Mouse (Mus musculus) CH12.LX (cell line): Measurements from ENCODE around the gene Arpc1a. TPM values are rescaled to one million over a fixed set of nuclear protein-coding genes. Genes with fewer than 3 reads are reported as not detected.
"Not testable (repeated sequence)": the region's sequence is repeated elsewhere in the genome, so short reads cannot be mapped to it uniquely, and the experiment has no call there.

ENCODE experiments used
- DNase-seq: peaks from one replicate; pipeline ENCODE4 v3.0.0-alpha.2; 2013; ENCODE audit errors: extremely low read depth
- H3K27ac ChIP-seq: 2 replicates; pipeline ENCODE4 v1.5.1; 2012; ENCODE audit warnings: low read depth, mild to moderate bottlenecking, control low read depth, moderate library complexity; ENCODE audit not compliant: insufficient read depth
- H3K27me3 ChIP-seq: replicated peaks from 2 replicates; pipeline ENCODE3; 2012; ENCODE audit warnings: inconsistent platforms
- H3K36me3 ChIP-seq, 2 experiments: replicated peaks in 1 of 2; 2 replicates each; pipeline versions ENCODE3 to v1.6.1; 2012; ENCODE audit warnings: inconsistent platforms in 1 of 2, low read length in 1 of 2, mild to moderate bottlenecking in 1 of 2, mixed read lengths in 1 of 2, moderate library complexity in 1 of 2; ENCODE audit not compliant: control insufficient read depth in 1 of 2, insufficient read depth in 1 of 2
- H3K4me1 ChIP-seq, 2 experiments: 2 replicates each; pipeline ENCODE4 v1.6.1; 2012; ENCODE audit warnings: inconsistent platforms in 1 of 2, moderate library complexity in 1 of 2; ENCODE audit not compliant: insufficient read depth in 2 of 2, control insufficient read depth in 1 of 2
- H3K4me2 ChIP-seq: 2 replicates; pipeline ENCODE4 v1.6.1; 2012; ENCODE audit warnings: low read depth, mild to moderate bottlenecking, control low read depth; ENCODE audit not compliant: poor library complexity, insufficient read depth, severe bottlenecking
- H3K4me3 ChIP-seq, 3 experiments: fragments of 150-350 bp in 1 of 3; sonication (generic) in 1 of 3; replicated peaks in 1 of 3; 2 replicates each; pipeline versions ENCODE3 to v1.5.1; 2011 to 2012; ENCODE audit warnings: low read depth in 2 of 3, low read length in 2 of 3, mild to moderate bottlenecking in 2 of 3, moderate library complexity in 2 of 3, control low read depth in 1 of 3, improper control_type of control experiment in 1 of 3, inconsistent platforms in 1 of 3, mixed read lengths in 1 of 3; ENCODE audit not compliant: poor library complexity in 1 of 3
- H3K79me2 ChIP-seq: replicated peaks from 2 replicates; pipeline ENCODE4 v1.6.1; 2012; ENCODE audit warnings: mild to moderate bottlenecking, moderate library complexity; ENCODE audit not compliant: control insufficient read depth, poor library complexity, insufficient read depth, severe bottlenecking; ENCODE audit errors: extremely low read depth
- H3K9ac ChIP-seq: 2 replicates; pipeline ENCODE4 v1.6.1; 2012; ENCODE audit warnings: low read depth, mild to moderate bottlenecking, control low read depth, moderate library complexity; ENCODE audit not compliant: insufficient read depth
- H3K9me3 ChIP-seq: replicated peaks from 2 replicates; pipeline ENCODE3; 2012; ENCODE audit warnings: low read length, inconsistent platforms, mixed read lengths
- EP300 ChIP-seq: IDR thresholded peaks from 2 replicates; pipeline ENCODE4 v1.6.1; 2011; ENCODE audit warnings: low read length, improper control_type of control experiment
- HCFC1 ChIP-seq: IDR thresholded peaks from 2 replicates; pipeline ENCODE4 v1.6.1; 2012; ENCODE audit warnings: low read depth, mild to moderate bottlenecking, inconsistent platforms, low read length, improper control_type of control experiment
- JUN ChIP-seq: IDR thresholded peaks from 2 replicates; pipeline ENCODE4 v1.6.1; 2011; ENCODE audit warnings: low read depth, mild to moderate bottlenecking, low read length, improper control_type of control experiment, moderate library complexity; ENCODE audit not compliant: insufficient read depth
- KAT2A ChIP-seq: IDR thresholded peaks from 2 replicates; pipeline ENCODE4 v1.6.1; 2012; ENCODE audit warnings: low read length, improper control_type of control experiment, inconsistent platforms; ENCODE audit not compliant: insufficient replicate concordance
- MAX ChIP-seq: IDR thresholded peaks from 2 replicates; pipeline ENCODE4 v1.6.1; 2011; ENCODE audit warnings: low read length, improper control_type of control experiment
- MEF2A ChIP-seq: IDR thresholded peaks from 2 replicates; pipeline ENCODE4 v1.6.1; 2014; ENCODE audit warnings: low read depth, mild to moderate bottlenecking, inconsistent platforms, low read length, improper control_type of control experiment, borderline replicate concordance
- NELFE ChIP-seq: IDR thresholded peaks from 2 replicates; pipeline ENCODE4 v1.6.1; 2011; ENCODE audit warnings: low read depth, low read length, improper control_type of control experiment
- PAX5 ChIP-seq: IDR thresholded peaks from 2 replicates; pipeline ENCODE4 v1.6.1; 2012; ENCODE audit warnings: low read length, inconsistent platforms, mixed read lengths
- RCOR1 ChIP-seq: conservative IDR thresholded peaks from 2 replicates; pipeline ENCODE4 v1.6.1; 2012; ENCODE audit warnings: low read depth, mild to moderate bottlenecking, inconsistent platforms, low read length, improper control_type of control experiment
- SMC3 ChIP-seq: IDR thresholded peaks from 2 replicates; pipeline ENCODE4 v1.6.1; 2011; ENCODE audit warnings: low read depth, low read length, improper control_type of control experiment
- UBTF ChIP-seq: IDR thresholded peaks from 2 replicates; pipeline ENCODE4 v1.6.1; 2012; ENCODE audit warnings: low read depth, mild to moderate bottlenecking, inconsistent platforms, low read length, improper control_type of control experiment, moderate library complexity
- ZNF384 ChIP-seq: IDR thresholded peaks from 2 replicates; pipeline ENCODE4 v1.6.1; 2012; ENCODE audit warnings: low read depth, low read length, improper control_type of control experiment, inconsistent platforms
- dilution Hi-C: fragments of 300-500 bp; cut with MboI; formaldehyde crosslinking; loops from 2 replicates; pipeline ENCODE4 v1.14.3; 2020; ENCODE audit warnings: low sequenced_read_pairs; ENCODE audit not compliant: extremely low pct_unique_long_range_greater_than_20kb, extremely low pct_ligation_motif_present
- in situ Hi-C: fragments of 300-500 bp; cut with MboI; formaldehyde crosslinking; loops from 3 replicates; pipeline ENCODE4 v1.14.3; 2019; ENCODE audit warnings: low sequenced_read_pairs, low pct_ligation_motif_present, low pct_unique_long_range_greater_than_20kb, mixed read lengths
- polyA plus RNA-seq: library from polyadenylated mRNA; unstranded; fragments of >175 nt; gene quantifications from 2 replicates; pipeline ENCODE4 v1.2.1, GENCODE M21; 2012; ENCODE audit warnings: low read depth; ENCODE audit not compliant: insufficient read length
- total RNA-seq, 2 experiments: library from RNA; depleted of rRNA; stranded (reverse); fragments of 300-350 nt in 1 of 2; fragments of >200 nt in 1 of 2; gene quantifications; 2 replicates each; pipeline ENCODE4 v1.2.3; 2012 to 2014

Arpc1a gene
- total and polyA plus RNA-seq, 3 experiments = 59.2 to 83.2 (median 59.5) TPM

GRCm38 (mm10) chr5:145098340-145098821 lies 14.8 kb downstream of the Arpc1a start:
- no peak overlapping the region for H3K4me3 ChIP-seq
- TF ChIP-seq UBTF (no peak), MEF2A (no peak), JUN (no peak), ZNF384 (no peak), HCFC1 (no peak), NELFE (no peak), PAX5 (no peak), MAX (no peak)
- TF ChIP-seq, all 38 proteins: peak for 0
- Histone ChIP-seq H3K36me3 (peaks cover 69 to 87% of the 10 kb centered on the region in 2 experiments), H3K4me2 (no peak overlapping the region), H3K27ac (no peak overlapping the region), H3K4me1 (no peaks in the 10 kb centered on the region), H3K9ac (no peak overlapping the region), H3K9me3 (no peaks in the 10 kb centered on the region), H3K79me2 (no peaks in the 10 kb centered on the region), H3K27me3 (no peaks in the 10 kb centered on the region)
- in situ Hi-C loops (no loop called here), dilution Hi-C loops (no loop called here)
- no peak for DNase-seq

- dilution Hi-C loops (no loop called here), in situ Hi-C loops (no loop called here)
- Histone ChIP-seq H3K27ac (no peak overlapping the region), H3K9me3 (no peaks in the 10 kb centered on the region), H3K4me3 (no peak overlapping the region), H3K4me2 (no peak overlapping the region), H3K79me2 (no peaks in the 10 kb centered on the region), H3K27me3 (no peaks in the 10 kb centered on the region), H3K9ac (no peak overlapping the region), H3K36me3 (peaks cover 75 to 89% of the 10 kb centered on the region in 2 experiments), H3K4me1 (no peaks in the 10 kb centered on the region)
- no peak for DNase-seq
- TF ChIP-seq SMC3 (no peak), EP300 (no peak), KAT2A (no peak), RCOR1 (no peak)
These were observed 17.3 kb downstream of the Arpc1a start for GRCm38 (mm10) chr5:145100960-145101359.

- H3K4me1 ChIP-seq, H3K79me2 ChIP-seq, H3K9ac ChIP-seq, H3K27me3 ChIP-seq, DNase-seq, H3K27ac ChIP-seq, dilution Hi-C loops, H3K4me3 ChIP-seq, H3K4me2 ChIP-seq, in situ Hi-C loops, H3K9me3 ChIP-seq: not testable (repeated sequence)
- peaks cover 74 to 89% of the 10 kb centered on the region in 2 experiments for H3K36me3 ChIP-seq
These were observed 17.8 kb downstream of the Arpc1a start for GRCm38 (mm10) chr5:145101451-145101850.
